Mouse (Mus musculus) hematopoietic stem cell, adult 5-6 weeks (primary cell): ENCODE results near the gene Alox5ap. TPM values are rescaled to one million over a fixed set of nuclear protein-coding genes. Genes with fewer than 3 reads are reported as not detected.
A peak's percentile ranks its signal among the peaks of the same experiment; 100 is the strongest.

Experiments used
- ATAC-seq, 2 experiments: fragments of 125-278 bp in 1 of 2; replicated peaks in 1 of 2; 2 replicates each; pipeline ENCODE4 v1.8.0; 2016 to 2017; ENCODE audit warnings: inconsistent platforms in 2 of 2, mild to moderate bottlenecking in 2 of 2, moderate number of reproducible peaks in 2 of 2, low read depth in 1 of 2, moderate TSS enrichment in 1 of 2; ENCODE audit not compliant: low FRiP score in 2 of 2, poor library complexity in 2 of 2, severe bottlenecking in 2 of 2, insufficient read depth in 1 of 2, low TSS enrichment in 1 of 2
- total RNA-seq: library from RNA; stranded (forward); fragments of 172-1452, 232-1000 nt; gene quantifications from 2 replicates; pipeline ENCODE4 v1.2.3, GENCODE M21; 2017

Alox5ap gene
- total RNA-seq, 1 experiment from 2014 or later: 324 TPM

DNA sequence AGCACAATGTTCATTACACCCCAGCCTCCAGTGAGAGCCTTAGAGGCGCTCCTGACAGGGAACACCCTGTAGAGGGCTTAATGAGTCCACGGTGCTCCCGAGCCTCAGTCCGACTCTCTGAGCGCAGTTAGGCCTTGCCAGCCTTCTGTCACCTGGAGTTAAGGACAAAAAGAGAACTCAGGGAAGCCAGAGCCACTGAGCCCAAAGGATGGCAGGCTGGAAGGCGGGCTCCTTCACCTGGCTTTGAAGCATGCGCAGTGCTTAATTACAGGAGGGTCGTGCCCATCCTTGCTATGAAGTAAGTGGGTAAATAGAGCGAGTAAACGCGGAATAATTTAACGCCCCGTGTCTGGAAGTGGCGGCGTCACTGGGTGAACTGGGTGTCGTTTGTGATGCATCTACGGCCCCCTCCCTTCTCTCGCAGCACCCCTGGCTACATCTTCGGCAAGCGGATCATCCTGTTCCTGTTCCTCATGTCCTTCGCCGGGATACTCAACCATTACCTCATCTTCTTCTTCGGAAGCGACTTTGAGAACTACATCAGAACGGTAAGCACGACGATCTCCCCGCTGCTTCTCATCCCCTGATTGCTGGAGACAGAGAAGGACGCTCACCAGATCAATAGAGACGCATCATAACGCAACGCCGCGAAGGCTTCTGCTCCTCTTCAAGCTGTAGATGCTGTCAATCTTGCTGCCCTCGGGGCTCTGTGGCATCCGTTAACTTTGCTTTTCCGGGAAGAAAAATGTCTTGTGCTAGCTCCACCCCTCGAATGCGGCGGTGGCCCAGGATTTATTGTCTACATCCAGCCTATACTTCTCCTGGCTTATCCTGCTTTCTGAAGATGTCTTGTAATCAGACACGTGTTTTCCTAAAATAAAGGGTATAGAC, 22.8 kb downstream of the Alox5ap start:
- ATAC-seq: no peak

DNA sequence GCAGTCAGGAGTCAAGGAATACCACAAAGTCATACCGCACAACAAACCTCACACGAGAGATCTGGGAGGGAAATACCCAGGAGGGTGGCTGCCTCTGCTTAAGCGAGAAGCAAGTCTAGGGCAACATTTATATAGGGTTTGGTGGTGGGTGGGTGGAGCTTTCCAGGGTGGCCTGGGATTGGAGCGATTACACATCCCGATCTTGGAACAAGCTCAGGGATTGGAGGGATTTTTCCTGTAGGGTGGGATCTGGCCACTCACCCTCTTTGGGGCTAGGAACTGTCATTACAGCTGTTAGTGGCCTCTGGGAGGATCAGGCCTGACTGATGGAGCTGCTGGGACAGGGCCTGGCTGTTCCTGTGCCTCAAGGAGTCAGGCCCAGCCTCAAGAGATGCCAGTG, 26.7 kb downstream of the Alox5ap start:
- no peak for ATAC-seq

DNA sequence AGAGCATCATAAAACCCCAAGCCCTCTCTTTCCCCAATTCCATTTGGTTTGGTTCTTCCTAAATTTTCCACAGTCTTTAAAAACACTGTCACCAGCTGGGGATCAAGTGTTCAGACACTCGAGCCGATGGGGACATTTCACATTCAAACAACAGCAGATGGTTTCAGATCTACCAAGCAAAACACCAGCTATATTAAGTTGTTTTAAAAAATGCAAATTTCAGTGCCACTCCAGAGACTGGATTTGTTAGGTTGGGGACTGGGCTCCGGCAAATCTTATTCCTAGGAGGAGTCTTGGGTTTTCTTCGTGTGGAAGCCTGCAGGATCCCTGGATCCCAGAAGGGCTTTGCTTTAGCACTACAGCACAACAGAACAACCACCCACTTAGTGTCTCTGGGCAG, 28.5 kb downstream of the Alox5ap start:
- ATAC-seq: no peak

GRCm38 (mm10) chr5:149296808-149297207, 32.2 kb downstream of the Alox5ap start:
- ATAC-seq: no peak

GRCm38 (mm10) chr5:149297464-149297863, 32.9 kb downstream of the Alox5ap start:
- ATAC-seq: no peak

DNA sequence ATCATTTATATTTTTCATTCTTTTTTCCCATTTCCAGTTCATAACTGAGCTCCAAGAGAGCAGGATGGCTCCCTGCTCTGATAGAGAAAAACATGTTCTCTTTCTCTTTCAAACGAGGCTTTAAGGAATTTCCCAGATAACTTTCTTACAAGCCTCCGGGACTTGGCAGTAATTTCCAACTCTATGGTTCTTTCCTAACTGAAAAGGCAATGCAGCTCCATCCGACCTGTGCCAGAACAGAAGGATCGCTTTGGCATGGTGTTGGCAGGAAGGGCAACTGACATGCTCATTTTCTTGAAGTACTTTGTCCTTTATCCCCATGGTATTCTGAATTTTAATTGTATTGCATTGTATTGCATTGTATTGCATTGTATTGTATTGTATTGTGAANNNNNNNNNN, 33.7 kb downstream of the Alox5ap start:
- no peak for ATAC-seq

DNA sequence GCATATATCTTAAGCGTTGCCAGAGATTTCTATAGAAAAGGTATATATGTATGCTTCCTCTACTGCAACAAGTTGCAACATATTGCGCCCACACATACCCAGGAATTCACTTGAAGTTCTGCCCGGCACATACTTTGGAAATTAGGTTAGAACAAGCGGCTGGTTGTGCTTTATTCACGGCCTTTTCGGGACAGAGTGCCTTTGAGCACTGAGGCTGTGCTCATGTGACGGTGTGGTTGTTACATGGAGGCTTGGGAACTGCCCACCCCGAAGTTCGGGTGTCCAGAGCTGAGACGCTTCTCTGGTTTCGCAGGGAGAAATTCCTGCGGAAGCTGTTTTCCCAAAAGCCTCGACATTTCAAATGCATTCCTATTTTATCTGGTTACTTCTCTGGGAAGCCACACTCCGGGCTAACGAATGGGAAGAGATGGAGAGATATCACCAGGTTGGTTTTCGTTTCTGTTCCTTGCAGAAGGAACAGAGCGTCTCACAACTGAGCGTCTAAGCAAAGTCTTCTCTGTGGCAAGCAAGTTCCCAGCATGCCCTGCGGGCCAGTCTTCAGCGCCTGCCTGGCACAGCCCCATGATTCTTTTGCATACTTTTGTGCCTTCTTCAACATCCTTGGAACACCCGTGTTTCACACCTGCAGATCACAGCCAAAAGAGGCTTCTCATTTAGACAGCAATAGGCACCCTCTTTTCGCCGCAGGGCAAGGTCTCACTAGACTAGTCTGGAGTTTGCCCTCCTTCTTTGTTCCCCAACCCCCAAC, 48.5 kb downstream of the Alox5ap start:
- 0 out of 4 replicates have a peak, but pooled peaks of 1 of the 2 experiments have one; percentile 37 for ATAC-seq

- ATAC-seq: no peak
Measured at GRCm38 (mm10) chr5:149314514-149315081, 50.0 kb downstream of the Alox5ap start.

DNA sequence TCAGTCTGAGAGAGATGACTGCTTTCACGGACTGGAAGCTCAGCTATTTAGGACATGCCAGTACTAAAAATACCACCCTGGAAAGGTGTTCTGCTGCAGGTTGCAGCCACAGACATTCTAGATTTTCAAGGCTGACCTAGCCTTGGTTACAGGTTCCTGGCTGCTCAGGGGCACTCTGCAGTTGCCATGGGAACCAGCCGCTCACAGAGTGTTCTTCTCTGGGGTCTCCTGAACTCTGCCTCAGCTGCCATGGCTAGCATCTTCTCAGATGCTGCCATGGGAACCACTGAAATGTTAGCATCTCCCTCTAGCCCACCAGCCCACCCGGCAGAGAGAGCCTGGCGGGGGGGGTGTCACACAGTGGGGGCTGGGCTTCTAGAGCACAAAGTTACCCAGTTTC, 52.4 kb downstream of the Alox5ap start:
- no peak for ATAC-seq

GRCm38 (mm10) chr5:149319874-149320323, 55.3 kb downstream of the Alox5ap start:
- ATAC-seq: no peak

- peak in 1 of 2 experiments; percentile 63; a peak in 2 of 4 replicates for ATAC-seq
Measured at GRCm38 (mm10) chr5:149320534-149321482, 56.2 kb downstream of the Alox5ap start.

GRCm38 (mm10) chr5:149321909-149322841, 57.6 kb downstream of the Alox5ap start:
- ATAC-seq: no peak

GRCm38 (mm10) chr5:149322938-149323553, 58.5 kb downstream of the Alox5ap start:
- no peak for ATAC-seq

GRCm38 (mm10) chr5:149324739-149325138, 60.2 kb downstream of the Alox5ap start:
- ATAC-seq: no peak

DNA sequence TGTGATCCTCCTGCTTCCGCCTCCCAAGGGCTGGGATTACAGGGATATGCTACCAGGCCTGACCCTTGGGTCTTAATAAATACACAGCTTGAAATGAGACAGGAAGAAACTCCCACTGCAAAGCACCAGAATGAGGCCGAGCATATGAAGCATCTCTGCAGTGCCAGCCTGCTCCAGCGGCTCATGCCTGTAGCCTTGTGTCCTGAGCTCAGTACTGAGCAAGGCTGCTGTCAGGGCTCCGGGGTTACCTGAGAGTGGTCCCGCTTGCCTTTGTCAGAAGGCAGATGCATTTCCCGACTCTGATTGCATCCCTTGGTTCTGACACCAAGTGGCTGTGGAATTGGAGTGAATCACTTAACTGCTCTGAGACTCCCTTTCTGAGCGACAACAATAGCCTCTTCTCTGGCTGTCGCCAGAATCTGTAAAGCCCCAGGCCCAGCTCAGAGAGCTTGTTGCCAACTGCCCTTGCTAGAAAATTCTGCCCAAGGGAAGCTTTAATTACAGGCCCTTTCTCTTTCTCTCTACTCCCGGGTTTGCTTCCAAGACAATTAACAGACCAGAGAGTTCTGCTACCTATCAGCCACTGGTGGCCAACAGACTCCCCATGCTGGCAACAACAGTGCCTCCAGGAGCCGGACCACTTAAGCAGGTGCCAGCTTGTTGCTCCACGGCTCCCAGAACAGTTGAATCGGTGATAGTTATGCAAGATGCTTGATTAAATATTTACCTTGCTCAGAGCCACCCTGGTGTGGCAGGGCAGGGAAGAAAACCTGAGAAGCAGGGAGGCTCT, 64.7 kb downstream of the Alox5ap start:
- ATAC-seq: no peak
